Mouse (Mus musculus) embryonic fibroblast, embryonic 13.5 days (primary cell): Measurements from ENCODE around the gene Sowaha.

Experiments
- CTCF ChIP-seq: IDR thresholded peaks from 2 replicates; pipeline ENCODE4 v1.5.1; 2011; ENCODE audit warnings: mild to moderate bottlenecking, control low read depth, low read length, moderate library complexity, borderline replicate concordance; ENCODE audit not compliant: insufficient read depth
- POLR2A ChIP-seq: IDR thresholded peaks from 2 replicates; pipeline ENCODE4 v1.6.1; 2011; ENCODE audit warnings: low read depth, mild to moderate bottlenecking, control low read depth, low read length, moderate library complexity

DNA sequence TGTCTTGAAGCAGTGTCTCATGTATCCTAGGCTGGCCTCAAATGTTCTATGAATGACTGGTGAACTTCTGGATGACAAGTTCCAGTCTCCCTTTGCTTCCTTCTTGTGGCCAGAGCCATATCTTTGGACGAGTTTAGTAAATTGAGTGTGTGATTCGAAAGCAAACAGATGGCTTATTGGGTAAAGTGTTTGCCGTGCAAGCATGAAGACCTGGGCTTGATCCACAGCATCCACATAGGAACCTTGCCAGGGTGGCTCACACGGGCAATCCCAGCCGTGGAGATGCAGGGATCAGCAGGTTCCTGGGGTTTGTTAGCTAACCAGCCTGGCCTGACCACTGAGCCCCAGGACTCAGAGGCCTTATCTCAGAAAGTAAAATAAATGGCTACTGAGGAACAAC lies 27.0 kb downstream of the Sowaha start:
- TF ChIP-seq POLR2A (no peak), CTCF (no peak)
